Mouse (Mus musculus) adrenal gland (tissue): ENCODE results near the gene Dcaf4.

Experiments
- intact Hi-C: fragments of 180-260 bp; cut with DNase I; formaldehyde crosslinking; loops from one replicate; pipeline ENCODE4 v1.15.1; 2025

The Dcaf4 gene

DNA sequence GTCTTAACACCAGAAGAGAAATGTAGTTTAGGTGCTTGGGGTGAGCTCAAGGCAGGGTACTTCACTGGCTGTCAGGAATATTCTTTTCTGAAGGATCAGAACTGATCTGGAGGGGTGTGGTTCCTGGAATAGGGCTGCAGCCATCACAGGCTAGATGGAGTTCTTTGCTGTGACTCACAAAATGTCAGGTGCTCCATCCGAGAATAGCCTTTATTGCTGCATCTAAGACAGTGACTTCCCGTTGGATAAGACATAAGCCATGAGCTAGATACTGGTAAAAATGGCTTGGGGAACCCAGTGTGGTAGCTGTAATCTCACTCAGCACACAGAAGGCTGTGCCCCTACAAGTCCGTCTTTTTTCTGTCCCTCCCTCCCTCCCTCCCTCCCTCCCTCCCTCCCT lies 13.9 kb downstream of the Dcaf4 start:
- intact Hi-C loops, result no loop called here

DNA sequence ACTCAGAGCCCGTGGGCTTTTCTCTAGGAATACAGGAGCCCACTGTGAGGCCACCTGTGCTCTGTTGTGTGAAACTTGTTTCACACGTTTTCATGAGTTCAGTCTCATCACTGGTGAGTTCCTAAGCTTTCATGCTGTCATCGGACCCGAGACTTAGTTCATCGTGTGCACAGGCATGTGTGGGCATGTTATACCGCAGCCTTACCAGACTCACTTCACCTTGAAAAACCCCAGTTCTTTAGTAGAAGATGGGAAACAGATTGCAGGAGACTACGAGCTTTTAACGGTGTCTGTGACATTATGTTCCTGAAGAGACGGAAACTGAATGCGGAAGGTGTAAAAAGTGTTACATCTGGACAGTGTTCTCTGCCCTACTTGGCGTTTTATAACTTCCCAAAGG lies 15.2 kb downstream of the Dcaf4 start:
- intact Hi-C loops, result no loop called here

DNA sequence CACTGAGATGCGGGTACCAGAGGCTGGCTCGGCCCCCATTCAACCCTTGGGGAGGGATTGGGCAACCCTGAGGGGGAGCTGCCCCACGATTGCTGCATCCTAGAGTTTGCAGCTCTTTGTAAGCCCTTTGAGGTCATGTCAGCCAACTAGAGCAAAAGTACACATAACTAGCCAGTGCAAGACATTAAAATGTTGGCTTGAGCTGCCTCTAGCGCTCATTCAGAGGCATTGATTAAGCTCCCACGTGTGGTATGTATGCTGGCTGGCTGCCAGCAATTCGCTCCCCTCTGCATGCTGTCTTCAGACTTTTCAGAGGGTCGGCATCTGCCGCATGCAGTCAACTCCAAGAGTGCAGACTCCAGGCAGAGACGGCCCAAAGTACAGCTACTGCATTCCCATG lies 15.8 kb downstream of the Dcaf4 start:
- intact Hi-C loops, result no loop called here

DNA sequence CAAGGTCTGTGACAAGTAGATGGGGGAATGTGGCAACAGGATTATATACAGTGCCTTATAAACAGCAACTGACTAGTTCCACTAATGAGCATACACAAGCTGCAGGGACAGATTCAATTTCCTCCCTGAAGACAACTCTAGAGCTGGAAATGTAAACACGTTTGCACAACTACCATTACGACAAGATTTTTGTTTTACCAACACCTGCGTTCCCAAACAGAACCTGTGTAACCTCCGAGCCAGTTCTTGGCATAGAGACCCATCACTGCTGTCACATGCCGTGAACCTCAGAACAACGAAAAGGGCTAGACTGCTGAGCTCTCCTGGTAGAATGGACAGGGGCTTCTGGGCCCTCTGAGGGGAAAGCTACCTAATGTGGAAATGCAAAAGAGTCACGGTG lies 23.7 kb downstream of the Dcaf4 start:
- intact Hi-C loops, result no loop called here

DNA sequence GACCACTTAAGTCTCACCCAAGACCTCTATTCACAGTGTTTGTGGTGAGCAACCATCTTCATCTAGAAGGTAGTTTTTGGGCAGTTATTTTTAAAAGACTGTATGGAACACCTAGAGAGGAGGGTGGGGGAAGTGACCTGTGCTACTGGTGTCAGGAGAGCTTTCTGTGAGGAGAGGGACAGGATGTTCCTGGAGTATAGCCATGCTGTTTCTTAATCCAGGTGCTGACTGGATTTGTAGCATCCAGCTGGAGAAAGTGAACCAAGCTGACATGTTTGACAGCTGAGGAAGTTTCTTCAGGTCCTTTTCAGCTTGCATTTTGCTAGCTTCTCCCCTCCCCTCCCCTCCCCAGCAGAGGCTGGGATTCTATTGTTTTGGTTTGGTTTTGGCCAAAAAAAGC lies 24.5 kb downstream of the Dcaf4 start:
- intact Hi-C loops, result no loop called here

DNA sequence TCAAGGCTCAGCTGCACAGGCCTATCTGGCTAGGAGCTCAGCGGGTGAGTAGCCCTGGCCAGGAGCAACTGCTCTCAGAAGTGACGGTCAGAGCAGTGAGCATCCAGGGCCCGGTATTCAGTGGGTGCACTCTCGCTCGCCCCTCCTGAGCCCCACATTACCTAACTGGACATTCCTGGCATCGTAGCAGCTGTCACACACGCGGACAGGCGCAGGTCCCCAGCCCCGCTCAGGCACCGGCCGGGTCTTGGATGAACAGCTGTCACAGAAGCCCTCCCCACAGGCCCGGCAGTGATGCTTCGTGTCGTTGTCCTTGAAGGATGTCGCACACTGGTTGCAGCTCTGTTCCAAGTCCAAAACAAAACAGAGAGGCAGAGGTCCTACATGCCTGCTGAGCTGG lies 31.0 kb downstream of the Dcaf4 start:
- intact Hi-C loops, result no loop called here

DNA sequence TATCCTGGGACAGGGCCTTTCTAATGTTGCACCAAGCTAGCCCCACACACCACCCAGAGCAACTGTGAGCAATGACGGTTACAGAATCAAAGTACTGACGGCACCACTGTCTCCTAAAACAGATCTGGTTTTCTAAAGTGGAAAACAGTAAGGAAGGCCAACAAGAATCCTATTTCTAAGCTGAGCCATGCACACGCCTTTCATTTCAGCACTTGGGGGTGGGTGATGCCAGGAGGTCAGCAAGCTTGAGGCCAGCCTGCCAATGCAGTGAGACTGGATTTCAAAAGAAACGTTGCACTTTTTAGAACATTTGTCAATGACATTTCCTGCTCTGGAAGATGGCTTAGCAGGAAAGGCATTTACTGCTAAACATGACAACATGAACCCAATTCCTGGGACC lies 33.5 kb downstream of the Dcaf4 start:
- intact Hi-C loops, result no loop called here

DNA sequence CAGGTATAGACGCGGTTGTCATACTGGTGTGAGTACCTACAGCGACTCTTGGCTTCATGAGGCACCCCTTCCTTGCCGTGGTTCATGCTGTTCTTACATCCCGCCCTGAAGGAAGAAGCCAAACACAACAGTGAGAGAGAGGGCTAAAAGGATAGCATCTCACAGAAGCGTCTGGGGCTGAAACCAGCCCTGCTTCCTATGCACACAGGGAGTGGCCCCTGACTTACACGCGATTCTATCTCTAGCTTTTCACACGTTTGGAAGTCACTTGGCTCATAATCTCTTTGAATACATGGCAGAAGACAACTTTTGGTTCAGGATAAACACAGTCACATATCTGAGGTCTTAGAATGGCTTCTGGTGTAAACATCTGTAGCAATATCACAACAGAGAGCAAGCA lies 35.3 kb downstream of the Dcaf4 start:
- intact Hi-C loops, result no loop called here

DNA sequence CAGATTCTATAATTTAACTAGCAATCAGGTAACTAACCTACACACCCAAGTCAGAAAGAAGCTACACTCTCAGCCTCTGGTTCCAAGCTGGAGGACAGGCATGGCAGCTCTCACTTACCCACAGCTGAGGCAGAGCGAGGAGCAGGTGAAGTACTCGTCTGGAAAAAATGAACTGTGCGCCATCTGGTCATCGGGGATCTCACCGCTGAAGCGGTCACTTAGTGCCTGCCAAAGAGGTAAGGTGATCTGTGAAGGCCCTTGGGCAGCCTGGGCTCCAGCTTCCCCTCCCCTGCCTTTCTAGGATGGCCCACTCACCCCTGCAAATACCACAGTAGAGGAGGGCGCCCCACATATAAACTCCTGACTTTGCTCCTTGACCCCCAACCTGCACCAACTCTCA lies 38.2 kb downstream of the Dcaf4 start:
- intact Hi-C loops, result no loop called here

DNA sequence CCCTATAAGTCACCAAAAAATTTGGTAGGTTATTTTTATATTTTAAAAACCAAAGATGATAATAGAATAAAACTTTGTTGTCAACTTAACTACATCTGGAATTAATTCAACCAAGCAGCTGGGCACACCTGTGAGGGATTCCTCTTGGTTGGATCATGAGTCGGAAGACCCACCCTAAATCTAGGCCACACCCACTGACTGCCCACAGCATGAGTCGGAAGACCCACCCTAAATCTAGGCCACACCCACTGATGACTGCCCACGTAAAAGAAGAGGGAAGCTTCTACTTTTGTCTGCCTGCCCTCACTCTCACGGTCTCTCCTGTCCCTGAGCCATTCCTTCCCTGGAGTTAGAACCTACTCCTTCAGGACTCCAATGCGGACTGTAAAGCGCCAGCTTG lies 39.9 kb downstream of the Dcaf4 start:
- intact Hi-C loops, result no loop called here

DNA sequence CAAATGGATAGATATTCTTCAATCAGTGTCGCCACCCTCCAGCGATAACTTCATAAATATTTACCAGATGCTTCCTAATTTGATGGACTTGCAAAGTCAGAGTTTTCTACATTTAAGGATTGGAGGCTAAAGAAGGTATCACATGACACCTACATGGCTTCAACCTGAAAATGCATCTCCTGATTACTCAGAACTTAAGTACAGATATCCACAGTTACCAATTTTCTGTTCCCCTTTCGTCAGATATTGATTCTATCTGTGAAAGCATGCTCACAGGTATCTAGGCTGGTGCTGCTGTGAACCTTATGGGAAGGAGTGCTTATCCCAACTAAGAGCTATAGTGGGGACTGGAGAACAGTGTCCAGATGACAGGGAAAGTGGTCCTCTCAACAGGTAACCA lies 42.3 kb downstream of the Dcaf4 start:
- intact Hi-C loops, result no loop called here

DNA sequence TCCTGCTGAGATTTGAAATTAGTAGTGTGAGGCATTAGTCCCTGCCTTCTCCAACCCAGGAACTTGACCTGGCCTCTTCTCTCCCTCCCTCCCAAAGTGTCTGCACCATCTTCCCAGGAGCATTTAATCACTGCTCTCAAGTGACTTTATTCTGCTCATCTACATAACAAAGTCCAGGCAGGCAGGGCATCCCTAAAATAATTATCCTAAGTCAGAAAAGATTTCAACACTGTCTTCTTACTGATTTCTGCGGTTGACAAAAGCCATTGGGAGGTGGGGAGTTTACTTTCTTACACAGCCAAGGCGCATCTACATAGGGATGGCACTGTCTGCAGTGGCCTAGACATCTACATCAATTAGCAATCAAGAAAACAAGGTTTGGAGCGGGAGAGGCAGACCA lies 49.6 kb downstream of the Dcaf4 start:
- intact Hi-C loops, result loop anchor here (10.0 kb wide), 1 partner anchor 95 kb away; no protein-coding TSS in a partner anchor

DNA sequence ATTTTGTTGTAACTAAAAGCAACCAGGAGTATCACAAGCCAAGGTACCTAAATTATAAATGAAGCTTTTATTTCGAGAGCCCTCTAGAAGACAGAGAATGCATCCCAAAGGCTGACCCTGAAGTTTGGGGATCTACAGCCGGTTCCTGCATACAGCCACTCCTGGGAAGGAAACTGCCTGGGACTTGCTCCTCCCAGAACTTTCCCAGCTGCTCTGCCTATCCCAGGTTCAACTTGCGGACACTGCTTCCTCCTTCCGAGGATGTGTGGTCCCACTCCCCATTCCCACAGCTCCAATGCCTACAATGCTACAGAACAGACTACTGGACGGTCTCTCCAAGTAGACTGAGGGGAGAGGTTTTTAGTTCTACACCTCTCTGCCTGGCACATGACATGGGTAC lies 52.5 kb downstream of the Dcaf4 start:
- intact Hi-C loops, result loop anchor here (10.0 kb wide), 1 partner anchor 92 kb away; no protein-coding TSS in a partner anchor

DNA sequence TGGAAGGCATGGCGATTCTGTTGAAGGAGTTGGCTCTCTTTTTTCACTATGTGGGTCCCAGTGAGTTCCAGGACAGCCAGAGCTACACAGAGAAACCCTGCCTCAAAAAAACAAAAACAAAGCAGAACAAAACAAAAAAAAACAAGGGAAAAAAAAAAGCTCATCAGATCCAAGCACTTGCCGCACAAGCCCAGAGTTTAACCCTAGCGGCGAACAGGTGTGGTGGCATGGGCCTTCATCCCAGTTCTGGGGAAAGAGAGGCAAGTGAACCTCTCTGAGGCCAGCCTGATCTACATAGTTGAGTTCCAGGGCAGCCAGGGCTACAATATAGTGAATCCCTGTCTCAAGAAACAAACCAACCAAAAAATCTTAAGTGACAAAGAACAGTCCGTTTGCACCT lies 57.2 kb downstream of the Dcaf4 start:
- intact Hi-C loops, result loop anchor here (10.0 kb wide), 1 partner anchor 87 kb away; no protein-coding TSS in a partner anchor

DNA sequence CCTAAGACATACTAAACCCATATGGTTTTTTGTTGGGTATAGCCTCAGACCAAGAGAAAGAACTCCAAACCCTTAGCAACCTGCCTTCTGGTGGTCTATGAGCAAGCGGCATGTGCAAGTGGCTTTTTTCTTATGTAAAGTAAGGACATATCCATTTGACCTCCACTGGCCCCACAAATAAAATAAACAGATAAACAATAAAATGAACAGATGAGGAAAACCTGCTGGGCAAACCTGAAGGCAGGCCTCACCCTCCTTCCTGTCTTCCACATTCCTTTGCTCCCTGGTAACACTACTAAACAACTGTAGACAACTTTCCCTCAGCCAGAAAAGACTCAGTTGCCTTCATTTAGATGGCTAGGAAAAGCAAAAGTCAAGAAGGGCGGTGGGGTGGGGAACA lies 58.1 kb downstream of the Dcaf4 start:
- intact Hi-C loops, result loop anchor here (10.0 kb wide), 1 partner anchor 86 kb away; no protein-coding TSS in a partner anchor

DNA sequence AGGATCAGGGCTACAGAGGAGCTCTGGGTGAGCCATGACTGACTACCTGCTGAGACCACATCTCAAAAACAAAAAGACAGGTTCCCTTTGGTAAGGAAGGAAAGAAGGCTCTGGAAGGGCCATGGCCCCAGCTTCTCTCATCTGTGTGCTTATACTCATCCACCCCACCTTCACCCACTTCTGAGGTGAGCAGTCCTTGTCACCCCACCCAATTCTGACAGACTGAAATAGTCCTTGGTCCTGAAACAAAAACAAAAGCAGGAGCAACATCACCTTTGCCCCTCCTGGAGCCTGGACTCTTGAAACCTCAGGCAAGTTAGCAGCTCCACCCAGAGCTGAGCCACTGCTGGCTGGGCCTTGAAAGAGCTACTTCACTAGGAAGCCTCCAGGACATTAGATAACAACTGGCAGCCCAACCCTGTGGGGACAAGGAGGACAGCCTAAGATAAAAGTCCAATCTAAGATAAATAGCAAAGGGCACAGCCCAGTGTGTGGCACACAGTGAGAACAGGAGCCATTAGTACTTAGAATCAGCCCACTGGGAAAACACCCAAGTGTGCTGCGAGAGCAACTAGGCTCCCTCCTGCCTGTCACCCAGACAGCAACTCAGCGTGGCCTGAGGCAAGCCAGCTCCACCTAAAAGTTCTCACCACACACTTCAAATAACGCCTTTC lies 58.8 kb downstream of the Dcaf4 start:
- intact Hi-C loops, result loop anchor here (10.0 kb wide), 1 partner anchor 86 kb away; no protein-coding TSS in a partner anchor

DNA sequence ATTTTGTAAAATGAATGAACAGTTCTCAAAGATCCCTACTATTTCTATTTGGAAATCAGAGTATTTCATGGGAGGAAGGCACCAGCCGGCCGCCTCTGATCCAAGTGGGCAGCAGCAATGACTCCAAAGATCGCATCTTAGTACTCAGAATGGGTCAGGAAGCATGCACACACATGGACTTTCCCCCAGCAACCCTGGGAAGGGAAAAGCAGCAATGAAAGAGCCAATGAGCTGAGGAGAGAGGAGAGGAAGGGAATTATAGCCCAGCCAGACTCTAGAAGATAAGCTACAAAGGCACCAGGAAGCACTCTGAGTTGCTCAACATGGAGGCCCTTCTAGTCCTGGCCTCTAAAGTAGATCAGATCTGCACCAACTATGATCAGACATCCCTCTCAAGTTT lies 60.0 kb downstream of the Dcaf4 start:
- intact Hi-C loops, result no loop called here

DNA sequence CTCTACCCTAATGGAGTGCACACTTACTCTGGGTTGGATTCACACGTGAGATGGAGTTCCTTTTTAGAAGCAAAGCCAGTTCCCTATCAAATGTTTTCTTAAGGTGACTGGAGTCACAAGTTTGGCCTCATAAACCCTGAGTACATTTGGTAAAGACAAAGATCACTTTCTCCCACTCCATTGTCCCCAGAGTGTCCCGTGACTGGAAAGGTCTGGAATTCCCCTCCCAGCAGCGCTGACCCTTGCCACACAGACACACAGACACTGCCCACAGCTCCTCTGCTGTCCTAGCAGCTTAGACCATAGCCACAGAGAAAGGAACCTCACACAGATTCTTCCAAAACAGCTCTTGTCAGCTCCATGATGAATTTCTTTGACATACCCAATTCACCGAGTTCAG lies 61.8 kb downstream of the Dcaf4 start:
- intact Hi-C loops, result no loop called here

DNA sequence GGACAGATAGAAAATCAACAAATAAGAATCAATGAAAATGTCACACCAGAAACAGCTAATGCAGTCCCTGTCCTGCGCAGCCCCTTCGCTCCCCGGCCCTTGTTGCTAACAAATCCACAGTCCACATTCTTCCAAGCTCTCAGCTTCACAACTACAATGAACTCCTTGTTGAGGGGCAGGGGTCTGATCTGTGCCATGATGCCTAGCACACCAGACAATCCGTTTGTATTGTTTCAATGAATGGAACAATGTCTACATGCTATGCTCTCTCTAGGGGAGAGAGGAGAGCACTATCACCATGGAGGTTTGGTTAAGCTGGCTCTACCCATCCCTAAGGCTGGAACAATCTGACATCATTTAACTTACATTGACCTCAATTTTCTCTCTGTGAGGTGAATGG lies 62.5 kb downstream of the Dcaf4 start:
- intact Hi-C loops, result no loop called here

DNA sequence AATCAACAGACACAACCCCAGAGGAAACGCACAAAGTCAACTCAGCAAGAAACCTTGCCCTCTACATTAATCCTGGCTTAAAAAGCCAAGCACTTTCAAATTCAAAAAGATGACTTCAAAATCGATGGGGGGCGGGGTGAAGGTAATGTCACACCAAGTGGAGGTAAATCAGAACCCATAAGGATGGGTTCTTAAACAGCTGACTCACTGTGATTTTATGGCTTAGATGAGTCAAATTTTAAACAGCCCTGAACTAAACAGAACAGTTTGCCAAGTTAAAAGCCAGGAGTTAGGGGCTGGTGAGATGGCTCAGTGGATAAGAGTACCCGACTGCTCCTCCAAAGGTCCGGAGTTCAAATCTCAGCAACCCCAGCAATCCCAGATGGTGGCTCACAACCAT lies 66.4 kb downstream of the Dcaf4 start:
- intact Hi-C loops, result no loop called here
